Comparison of ENCODE assay signal across 18 mouse cellular contexts in the genomic region with DNA sequence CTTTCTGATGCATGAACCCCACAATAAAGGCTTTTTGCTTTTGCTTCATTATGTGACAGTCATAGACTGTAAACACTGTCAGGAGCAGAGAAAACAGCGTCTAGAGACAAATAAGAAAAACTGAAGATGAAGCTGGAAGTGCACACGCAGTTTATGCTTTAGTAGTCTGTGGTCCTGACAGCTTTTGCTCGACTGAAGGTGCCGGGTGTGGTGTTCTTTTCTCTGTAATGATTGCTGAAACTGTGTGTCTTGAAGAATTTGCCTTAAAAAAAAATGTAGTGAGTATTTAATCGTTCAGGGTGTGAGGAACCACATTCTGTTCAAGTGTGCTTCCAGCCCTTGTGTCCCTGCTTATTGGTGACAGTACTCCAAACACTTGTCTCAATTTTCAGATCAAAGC.
"Had no signal": no experiment of that assay in that cellular context is flagged by ENCODE, and none has a peak within 500 bp of the region (broad histone marks: within the 10 kb centered on the region; RNA-seq: fewer than 3 reads in every experiment).

No protein-coding gene starts in this region.

- H3K9me3 ChIP-seq: midbrain, embryonic 10.5 days; midbrain, embryonic 12.5 days; neural tube, embryonic 15.5 days had no signal

- H3K4me2 ChIP-seq: lung, embryonic 14.5 days; midbrain, embryonic 12.5 days; neural tube, embryonic 13.5 days; neural tube, embryonic 15.5 days had no signal

- H3K36me3 ChIP-seq: midbrain, embryonic 10.5 days; midbrain, embryonic 12.5 days; neural tube, embryonic 13.5 days; neural tube, embryonic 15.5 days had no signal

- H3K4me3 ChIP-seq: midbrain, embryonic 10.5 days; midbrain, embryonic 12.5 days; myocyte; neural tube, embryonic 13.5 days; neural tube, embryonic 15.5 days had no signal

- H3K4me1 ChIP-seq: midbrain, embryonic 10.5 days; midbrain, embryonic 12.5 days; neural tube, embryonic 13.5 days; neural tube, embryonic 15.5 days had no signal

- ATAC-seq: midbrain, embryonic 16.5 days had no signal

- DNase-seq: lung, adult 18-20 months; lung, embryonic 14.5 days; lung, postnatal 10 days; lung, postnatal 4 days; retina, postnatal 1 day; right cerebral cortex, adult 18-20 months; right cerebral cortex, postnatal 25 days; right cerebral cortex, postnatal 4 days; spleen, adult 18-20 months; thymus, adult 18-20 months; thymus, postnatal 25 days; thymus, postnatal 4 days had no signal

- H3K27me3 ChIP-seq: midbrain, embryonic 12.5 days; neural tube, embryonic 13.5 days; neural tube, embryonic 15.5 days had no signal

- H3K9ac ChIP-seq: lung, embryonic 14.5 days; midbrain, embryonic 12.5 days; neural tube, embryonic 13.5 days; neural tube, embryonic 15.5 days had no signal

- H3K27ac ChIP-seq: midbrain, embryonic 10.5 days; midbrain, embryonic 12.5 days; neural tube, embryonic 13.5 days; neural tube, embryonic 15.5 days had no signal
